Mouse (Mus musculus) frontal cortex, adult 2 months (tissue): ENCODE results near the gene Tmem110. TPM values are rescaled to one million over a fixed set of nuclear protein-coding genes. Genes with fewer than 3 reads are reported as not detected.

Experiments used
- DNase-seq, 2 experiments: peaks; one replicate each; pipeline ENCODE4 v3.0.0; 2022; ENCODE audit warnings: low spot score in 1 of 2; ENCODE audit errors: extremely low spot score in 1 of 2
- polyA plus RNA-seq: library from polyadenylated mRNA; depleted of rRNA; stranded (reverse); fragments of >200 nt; gene quantifications from 2 replicates; pipeline ENCODE4 v1.2.3, GENCODE M21; 2012; rRNA removed

Gene Tmem110
- polyA plus RNA-seq, result 32.6 and 33.3 TPM in 2 replicates

DNA sequence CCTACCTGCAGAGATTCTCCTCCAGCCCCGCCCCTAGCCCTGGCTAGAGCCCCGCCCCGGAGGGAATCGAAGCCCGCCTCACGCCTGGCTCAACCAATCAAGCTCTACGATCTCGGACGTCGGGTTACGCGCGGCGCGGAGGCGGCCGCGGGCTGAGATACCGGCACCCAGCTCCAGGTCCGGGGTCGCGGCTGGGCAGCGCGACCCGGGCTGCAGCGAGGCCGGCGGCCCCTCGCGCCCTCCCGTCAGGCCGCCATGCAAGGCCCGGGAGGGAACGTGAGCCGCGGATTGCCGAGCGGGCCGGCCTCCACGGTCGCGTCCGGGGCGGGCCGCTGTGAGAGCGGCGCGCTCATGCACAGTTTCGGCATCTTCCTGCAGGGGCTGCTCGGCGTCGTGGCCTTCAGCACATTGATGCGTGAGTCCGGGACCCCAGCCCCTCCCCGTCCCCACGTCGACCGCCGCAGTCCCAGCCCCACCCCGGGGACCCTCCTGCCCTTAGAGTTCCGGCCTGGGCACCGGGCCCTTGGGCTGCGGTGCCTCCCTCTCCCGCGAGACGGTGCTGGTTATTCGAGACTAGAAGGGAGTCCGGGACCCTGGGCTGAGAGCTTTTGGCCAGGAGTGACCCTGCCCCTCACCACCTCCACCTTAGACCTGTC is at the start of gene Tmem110:
TSS of gene Tmem110 (plus strand) at position 115 of the 656 bp plus-strand sequence.
- peak; percentile 53 to 90 for DNase-seq

DNA sequence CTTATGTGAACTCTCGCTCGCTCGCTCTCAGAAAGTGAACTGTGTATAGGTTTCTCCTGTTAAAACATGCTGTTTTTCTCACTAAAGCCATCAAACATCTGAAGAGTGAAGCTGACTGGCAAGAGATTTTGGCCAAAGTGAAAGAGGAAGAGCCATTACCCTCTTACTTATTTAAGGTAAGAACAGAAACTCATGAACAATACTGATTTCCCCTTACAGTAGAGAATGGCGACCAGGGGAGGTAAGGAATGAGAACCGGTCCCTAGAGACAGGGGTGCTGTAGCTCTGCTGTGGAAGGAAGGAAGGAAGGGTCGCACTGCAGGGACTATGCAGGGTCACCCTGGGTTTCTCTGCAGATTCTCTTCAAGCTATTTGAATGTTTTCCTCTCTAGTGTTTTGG is 40.8 kb upstream of the Tmem110 start:
- DNase-seq, result no peak

DNA sequence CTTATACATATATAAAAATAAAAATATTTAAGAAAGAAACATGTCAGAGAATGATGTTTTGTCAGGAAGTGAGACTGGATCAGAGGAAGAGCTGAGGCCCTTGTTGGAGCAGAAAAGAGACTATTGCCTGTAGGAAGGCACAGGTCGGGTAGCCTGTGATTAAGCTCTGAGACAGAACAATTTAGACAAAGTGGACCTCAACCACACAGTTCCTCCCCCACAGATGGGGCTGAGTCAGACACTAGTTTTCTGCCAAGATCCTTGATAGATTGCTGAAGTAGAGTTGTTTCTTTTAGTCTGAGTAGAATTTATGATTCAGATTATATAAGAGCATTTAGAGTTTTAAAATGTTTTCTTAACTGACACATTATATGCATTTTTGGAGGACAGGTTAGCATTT is 35.9 kb upstream of the Tmem110 start:
- peak; percentile 15 to 67 for DNase-seq

DNA sequence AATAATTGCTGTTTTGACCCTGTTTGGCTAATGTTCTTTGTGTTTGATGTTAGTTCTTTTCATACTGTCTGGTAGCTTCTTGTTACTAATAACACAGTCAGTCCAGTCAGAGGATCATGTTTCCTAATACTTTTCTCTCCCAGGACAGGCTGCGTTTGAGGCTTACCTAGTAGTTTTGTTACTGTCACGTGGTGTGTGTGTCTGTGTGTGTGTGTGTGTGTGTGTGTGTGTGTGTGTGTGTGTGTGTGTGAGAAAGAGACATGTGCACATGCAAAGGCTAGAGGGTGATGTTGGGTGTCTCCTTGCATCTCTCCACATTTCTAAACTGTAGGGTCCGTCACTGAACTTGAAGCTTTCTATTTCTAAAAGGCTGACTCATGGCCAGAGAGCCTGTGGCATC is 32.5 kb upstream of the Tmem110 start:
- DNase-seq, result no peak

DNA sequence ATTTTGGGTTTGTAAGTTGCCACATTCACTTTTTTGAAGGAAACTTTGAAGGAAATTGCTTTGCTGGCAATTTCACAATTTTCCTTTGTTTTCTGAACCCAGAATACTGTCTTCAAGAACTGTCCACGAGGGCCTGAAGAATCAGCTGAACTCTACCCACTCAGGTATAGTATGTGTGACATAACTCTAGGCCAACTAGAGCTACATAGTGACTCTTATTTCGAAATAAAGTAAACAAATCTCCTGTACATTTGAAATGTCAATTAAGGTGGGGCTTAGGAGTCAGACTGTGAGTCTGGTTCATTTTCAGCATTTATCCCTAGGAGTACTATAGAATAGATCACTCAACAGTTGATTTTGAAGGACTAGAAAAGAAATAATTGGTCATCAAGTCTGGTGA is 23.6 kb upstream of the Tmem110 start:
- DNase-seq, result no peak

DNA sequence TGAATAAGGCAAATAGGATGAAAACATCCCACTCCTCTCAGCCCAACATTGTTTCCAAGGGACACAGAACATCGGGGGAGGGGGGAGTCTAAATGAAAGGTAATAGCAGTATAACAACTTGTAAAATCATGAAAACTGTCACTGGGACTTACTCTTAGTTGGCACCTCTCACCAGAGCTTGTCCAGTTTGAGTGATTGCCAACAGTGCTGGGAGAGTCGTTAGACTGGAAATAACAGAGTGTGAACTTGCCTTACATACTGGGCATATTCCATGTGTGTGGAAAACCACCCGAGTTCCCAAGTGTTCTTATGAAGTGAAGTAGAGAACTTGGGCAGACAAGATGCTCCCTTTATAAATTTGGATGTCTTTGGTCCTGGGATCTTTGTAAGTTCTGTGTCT is 4.3 kb upstream of the Tmem110 start:
- no peak for DNase-seq

DNA sequence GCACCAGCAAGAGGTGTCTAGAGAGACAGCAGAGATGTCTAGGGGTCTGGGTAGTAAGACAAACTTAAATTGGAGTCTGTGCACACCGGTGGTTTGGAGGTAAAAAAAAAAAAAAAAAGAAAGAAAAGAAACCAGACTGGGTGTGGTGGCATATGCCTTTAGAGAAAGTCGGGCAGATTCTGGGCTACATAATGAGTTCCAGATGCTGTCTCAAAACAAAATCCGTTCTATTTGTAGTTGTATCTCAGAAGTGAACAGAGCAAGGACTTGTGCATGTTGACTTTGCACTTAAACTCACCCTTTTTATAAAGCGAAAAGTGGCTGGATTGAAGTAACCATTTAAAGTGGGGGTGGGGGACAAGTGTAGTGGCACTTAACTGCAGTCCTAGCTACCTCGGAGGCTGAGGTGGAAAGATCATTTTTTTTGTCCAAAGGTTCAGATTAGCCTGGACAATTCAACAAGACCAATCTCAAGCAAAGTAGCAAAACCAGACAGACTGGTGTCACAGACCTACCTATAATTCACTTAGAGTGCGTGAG is 864 bp upstream of the Tmem110 start:
- DNase-seq, result no peak

DNA sequence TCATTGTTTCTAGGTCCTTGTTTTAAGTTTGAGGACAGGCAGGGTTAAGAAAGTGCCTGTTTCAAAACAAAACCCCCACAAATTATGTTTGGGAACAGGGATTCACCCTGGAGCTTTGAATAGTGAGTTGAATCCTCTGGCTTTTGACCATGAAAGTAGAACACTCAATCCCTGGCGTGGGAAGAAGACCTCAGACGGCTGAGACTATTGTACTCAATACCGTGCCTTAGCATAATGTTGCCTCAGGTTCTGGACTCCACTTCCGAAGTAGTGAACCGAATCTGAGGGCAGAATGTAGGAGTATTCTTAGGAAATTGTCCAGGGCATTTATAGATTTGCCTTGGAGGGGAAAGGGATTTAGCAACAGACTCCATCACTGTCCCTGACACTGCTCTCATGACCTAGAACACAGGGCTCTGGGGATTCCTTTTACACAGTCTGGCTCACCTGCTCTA is 342 bp upstream of the Tmem110 start:
- no peak for DNase-seq

DNA sequence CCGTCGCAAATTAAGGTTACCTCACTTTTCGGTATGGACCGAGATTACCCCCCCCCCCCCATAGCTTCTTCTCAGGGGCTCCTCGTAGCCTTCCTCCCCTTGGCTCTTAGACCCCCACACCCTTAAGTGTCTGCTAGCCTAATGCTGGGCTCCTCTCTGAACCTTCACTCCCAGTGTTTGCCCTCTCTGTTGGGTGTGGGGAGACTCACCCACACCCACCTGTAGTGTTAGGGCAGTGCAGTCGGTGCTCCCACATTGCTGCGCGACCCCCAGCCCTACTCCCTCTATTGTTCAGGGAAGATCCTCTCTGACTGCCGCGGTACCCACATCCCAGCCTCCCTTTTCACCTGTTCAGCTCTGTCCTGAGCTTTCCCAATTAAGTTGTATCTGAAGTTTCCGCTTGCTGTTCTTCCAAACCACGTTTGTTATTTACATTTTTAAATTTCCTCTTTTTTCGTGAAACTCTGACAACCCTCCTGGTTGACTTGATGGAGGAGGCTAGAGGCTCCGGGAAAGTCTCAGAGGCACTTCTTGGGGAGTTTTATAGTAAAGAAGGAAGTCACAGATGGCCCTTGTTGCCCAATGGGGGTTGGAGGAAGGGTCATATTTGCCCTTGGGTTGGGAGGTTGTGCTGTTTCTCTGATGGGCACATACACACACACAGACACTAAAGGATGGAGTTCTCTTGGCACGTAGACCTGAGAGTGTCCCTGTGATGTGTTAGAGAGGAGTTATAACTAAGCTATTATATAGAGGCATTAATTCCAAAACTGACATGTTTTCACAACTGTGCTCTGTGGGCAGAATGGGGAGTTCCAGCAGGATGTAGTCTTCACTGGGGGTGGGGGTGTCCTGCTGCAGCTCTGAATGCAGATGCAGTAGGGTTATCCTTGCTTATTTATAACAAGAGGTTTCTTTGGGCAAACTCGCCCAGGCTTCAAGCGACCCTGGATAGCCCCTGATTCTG is 1.1 kb downstream of the Tmem110 start:
- DNase-seq, result no peak

DNA sequence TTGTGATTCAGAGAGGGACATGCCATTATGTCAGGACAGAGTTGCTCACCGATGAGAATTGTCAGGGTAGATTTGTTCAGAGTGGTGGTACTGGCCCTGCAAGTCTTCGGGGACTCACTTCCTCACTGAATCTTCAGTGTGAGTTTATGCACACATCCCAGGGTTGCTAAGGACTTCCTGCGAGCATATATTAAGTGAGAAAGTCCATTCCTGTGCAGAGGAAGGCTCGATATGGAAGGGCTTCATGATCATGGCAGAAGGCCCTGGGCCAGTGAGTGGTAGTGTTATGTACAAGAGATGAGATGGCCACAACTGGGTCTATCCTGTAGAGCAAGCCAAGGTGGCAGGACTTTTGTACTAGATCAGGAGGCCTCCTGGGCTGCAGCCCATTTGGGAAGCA is 2.1 kb downstream of the Tmem110 start:
- no peak for DNase-seq

DNA sequence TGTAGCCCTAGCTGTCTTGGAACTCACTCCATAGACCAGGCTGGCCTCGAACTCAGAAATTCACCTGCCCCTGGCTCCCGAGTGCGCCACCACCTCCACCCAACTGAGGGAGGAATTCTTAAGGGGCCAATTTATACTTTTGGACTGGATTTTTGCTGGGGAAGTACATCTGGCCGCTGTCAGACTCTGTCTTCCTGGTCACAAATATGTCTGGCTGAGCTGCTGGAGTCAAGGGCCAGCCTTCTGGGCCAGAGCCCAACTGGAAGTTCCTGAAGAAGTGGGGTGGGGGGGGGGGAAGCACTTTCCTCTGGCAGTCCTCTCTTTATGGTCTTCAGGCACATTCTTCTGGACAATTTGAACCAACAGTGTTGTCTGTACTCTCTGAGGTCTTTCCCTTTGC is 2.7 kb downstream of the Tmem110 start:
- DNase-seq, result no peak

DNA sequence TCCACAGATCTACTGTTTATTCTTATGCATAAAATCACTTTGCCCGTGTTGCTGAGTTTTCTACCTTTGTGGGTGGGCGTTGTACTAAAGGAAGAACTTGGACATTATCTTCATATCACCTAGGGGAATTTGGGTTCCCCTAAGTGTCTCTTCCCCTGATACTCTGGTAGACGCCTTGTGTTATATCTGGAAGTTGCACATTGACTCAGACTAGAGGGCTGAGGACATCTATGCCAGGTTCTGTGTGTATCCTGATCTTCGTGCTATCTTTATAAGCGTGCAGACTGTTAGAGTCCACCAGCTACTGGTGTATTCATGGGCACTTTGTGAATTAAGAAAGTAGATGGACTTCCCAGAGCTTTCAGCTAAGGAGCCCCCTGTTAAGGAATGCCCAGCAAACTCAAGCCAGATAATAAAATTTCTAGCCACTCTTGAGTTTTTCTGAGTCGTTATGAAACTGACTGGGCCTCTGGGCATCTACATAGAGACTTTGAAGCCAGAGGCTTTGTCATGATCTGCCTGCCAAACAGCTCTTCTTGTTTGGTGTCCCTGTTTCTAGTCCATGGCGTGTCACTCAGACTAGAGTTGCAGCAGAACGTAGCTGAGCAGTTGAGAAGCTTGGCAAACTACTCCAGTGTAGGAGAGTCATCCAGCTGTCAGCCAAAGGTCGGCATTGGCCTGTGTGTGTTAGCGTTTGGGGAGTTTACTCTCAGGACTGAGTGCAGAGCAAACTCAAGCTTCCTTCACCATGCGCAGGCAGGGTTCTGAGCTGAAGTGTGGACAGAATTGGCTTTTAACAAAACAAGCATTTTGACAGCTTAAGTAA is 3.5 kb downstream of the Tmem110 start:
- DNase-seq, result no peak

DNA sequence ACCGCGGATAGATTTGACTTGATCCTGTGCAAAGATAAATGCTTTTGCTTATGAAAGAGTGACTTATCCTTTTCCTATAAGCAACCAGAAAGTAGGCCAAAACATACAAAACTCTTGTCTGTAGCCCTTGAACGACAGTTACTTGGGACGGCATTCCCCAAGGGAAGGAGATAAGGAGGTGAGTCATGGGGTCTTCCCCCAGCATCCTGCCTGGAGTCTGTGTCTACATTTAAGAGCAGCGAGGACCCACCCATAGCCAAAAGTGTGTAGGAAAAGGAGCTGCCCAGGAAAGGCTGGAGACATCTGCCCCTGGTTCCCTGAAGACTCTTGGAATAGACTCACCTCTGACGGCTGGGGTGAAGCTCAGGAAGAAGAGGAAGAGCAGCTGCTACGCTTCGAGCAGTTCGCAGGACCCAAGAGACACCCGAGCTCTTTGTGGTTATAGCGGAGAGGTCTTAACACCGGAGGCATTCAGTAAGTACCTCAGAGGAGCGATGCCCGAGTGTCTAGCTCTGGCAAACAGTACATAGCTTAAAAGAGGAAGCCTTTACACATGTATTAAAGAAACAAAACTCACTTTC is 12.1 kb downstream of the Tmem110 start:
- no peak for DNase-seq

DNA sequence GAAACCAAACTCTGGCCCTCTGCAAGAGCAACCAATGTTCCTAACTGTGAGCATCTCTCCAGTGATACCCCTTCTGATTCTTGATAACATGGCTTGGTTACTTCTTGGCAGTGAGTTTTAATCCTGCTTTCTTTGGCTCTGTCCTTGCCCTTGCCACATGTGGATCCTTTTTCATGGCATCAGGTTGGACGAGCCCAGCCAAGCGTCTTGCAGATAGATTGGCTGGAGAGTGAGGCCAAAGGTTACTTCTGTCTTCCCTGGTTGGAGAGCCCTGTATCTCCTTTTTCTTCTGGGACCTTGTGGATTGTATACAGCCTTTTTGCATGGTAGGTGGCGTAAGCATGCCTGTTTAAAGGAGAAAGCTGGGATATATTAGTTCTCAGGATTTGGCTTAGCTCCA is 18.3 kb downstream of the Tmem110 start:
- DNase-seq, result no peak

DNA sequence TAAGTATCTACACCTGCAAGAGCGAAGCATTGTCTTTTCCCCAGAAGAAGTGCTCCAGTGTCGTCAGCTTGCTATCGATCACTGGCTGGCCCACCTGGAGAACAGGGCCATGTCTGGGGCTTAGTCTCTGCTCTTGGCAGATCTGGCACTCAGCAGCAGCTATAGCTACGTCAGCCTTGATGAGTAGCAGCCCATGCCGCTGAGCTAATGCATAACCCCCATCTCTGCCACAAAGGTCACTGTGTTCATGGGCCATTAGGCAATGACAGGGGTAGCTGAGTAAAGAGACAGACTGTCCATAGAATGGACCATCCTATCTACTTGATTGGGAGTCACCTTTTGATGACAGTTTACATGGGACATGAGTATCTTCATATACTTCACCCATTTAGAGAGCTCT is 25.1 kb downstream of the Tmem110 start:
- no peak for DNase-seq

DNA sequence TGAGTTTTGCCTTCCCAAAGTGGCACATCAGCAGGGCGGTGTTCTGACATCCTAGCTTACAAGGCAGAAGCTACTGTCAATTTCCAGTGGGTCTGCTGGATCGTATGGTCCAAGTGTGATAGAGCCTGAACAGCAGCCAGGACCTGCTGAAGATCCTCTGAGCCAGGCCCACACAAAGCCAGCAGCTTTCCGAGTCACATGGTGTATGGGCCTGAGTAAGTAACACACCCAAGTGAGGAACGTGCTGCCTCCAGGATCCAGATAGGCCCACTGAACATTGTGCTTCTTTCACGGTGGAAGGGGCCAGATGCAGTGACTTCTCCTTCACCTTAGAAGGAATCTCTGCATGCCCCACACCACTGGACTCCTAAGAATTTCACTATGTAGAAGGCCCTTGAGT is 26.9 kb downstream of the Tmem110 start:
- DNase-seq, result no peak

DNA sequence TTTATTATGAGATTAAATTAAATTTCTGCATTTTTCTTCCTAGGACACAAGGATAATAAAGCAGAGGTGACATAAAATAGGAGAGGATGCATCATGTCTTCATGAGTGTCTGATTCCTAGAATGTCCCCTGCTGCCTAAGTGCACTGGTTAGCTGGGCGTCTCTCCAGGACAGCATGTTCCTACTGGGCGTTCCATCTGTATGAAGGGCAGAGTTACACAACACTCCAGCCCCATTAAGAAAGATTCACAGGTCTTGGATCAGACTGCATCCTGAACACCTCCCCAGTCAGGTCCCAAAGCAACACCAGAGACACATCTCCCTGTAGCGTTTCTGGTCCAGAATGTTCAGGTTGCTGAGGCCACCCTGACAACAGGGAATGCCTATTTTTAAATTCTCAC is 29.9 kb downstream of the Tmem110 start:
- DNase-seq, result no peak

DNA sequence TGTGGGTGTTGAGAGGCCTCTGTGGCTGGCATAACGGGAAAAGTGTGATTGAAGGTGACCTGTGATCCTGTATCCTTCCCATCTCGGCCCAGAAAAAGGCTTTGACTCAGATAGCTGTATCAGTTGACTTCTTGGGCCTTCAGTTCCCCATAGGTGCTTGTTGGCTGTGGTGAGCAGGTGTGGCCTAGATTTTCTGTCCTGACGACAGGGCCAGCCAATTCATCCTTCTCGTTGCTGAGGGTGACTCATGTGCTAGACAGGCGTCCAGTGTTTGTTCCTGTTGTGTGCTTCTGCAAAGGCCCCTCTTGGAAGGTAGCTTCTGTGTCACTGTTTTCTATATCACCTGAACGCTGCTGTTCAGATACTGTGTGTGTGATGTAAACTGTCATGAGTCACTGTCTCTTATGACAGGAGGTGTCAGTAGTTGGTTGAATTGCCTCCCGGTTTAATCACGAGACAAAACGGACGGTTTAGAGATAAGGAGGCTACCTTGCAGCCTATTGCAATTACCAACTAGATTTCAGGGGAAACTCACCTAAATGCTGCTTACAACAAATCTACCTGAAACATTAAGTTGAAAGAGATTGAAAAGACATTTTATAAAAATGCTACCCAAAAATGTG is 31.6 kb downstream of the Tmem110 start:
- peak in 1 of 2 experiments; percentile 37 for DNase-seq

DNA sequence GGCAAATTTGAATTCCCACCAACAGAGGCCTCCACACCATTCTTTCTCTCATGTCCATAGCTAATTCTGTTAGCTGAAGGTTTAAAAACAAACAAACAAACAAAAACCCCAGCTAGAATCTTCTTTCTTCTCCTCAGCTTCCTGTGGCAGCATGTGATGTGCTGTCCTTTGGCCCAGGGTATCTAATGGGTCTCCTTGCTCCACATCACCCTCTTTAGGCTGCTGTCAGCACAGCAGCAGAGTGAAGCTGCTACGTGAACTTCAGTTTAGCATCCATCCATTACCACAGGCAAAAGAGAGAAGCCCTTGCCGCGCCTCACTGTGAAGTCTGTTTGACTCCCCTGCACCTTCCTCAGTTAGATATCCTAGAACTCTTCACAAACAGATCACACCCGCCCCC is 32.6 kb downstream of the Tmem110 start:
- DNase-seq, result no peak
